Mouse (Mus musculus): Measurements from ENCODE around the gene Mterf4. TPM values are rescaled to one million over a fixed set of nuclear protein-coding genes. Genes with fewer than 3 reads are reported as not detected.

Gene Mterf4
- polyA plus RNA-seq, 1 experiment from 2014 or later = 35.8 TPM

DNA sequence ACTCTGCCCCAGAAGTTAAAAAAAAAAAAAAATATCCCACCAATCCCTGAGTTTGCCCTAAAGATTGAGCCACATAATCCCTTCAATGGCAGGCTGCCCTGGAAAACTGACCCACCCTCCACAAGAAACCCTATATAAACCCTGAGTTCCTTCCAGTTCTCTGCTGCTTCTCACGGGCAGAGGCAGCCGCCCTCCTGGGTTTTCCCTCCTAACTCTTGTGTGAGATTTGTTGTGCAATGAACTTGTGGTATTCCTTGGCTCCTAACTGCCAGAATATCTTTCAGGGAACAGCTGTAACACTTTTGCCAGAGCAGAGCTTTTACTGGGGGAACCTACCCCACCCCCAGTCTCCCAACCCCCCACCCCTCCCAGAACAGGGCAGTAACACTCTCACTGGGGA is 53.1 kb downstream of the Mterf4 start:
- H3K36me3 ChIP-seq = no peaks in the 10 kb centered on the region
- WGBS = 58% methylated on average over 2 of the region's 2 CpGs
- ATAC-seq (ENCODE audit: low FRiP score) = no peak
- H3K4me3 ChIP-seq = no peak overlapping the region
- H3K9ac ChIP-seq = no peak overlapping the region
- no peaks in the 10 kb centered on the region for H3K9me3 ChIP-seq
- H3K4me1 ChIP-seq (replicated peaks) = no peaks in the 10 kb centered on the region
- H3K27ac ChIP-seq = no peak overlapping the region
- H3K4me2 ChIP-seq = no peak overlapping the region
- no peaks in the 10 kb centered on the region for H3K27me3 ChIP-seq

Small RNA genes within 50 kb of the gene (microRNA-seq; reads per million reads assigned to microRNA genes)
- gene Mir6345 = not detected
- gene Mir6901 = not detected
- gene Mir6902 = not detected

Other genes with a start within 250 kb of the Mterf4 start
- gene Kif1a, start 204.0 kb downstream of the Mterf4 start, polyA plus RNA-seq (2015; fragmentation: Nextera tagmentation; extraction: Ambion mirVana) = 340 and 349 TPM in 2 replicates
- gene Agxt, start 170.7 kb downstream of the Mterf4 start, polyA plus RNA-seq (2015; fragmentation: Nextera tagmentation; extraction: Ambion mirVana) = not detected in 2 replicates
- gene 2310007B03Rik, start 145.0 kb downstream of the Mterf4 start, polyA plus RNA-seq (2015; fragmentation: Nextera tagmentation; extraction: Ambion mirVana) = 0.29 and 0.30 TPM in 2 replicates
- 0.19 and 0.38 TPM in 2 replicates for gene Crocc2, start 137.2 kb downstream of the Mterf4 start, polyA plus RNA-seq (2015; fragmentation: Nextera tagmentation; extraction: Ambion mirVana)
- gene Sned1, start 70.1 kb downstream of the Mterf4 start, polyA plus RNA-seq (2015; fragmentation: Nextera tagmentation; extraction: Ambion mirVana) = 8.8 and 9.3 TPM in 2 replicates
- 50.0 and 57.5 TPM in 2 replicates for gene Ppp1r7, start 36.9 kb upstream of the Mterf4 start, polyA plus RNA-seq (2015; fragmentation: Nextera tagmentation; extraction: Ambion mirVana)
- 6.5 and 7.0 TPM in 2 replicates for gene Pask, start 37.6 kb upstream of the Mterf4 start, polyA plus RNA-seq (2015; fragmentation: Nextera tagmentation; extraction: Ambion mirVana)
- 0.14 and 0.27 TPM in 2 replicates for gene Ano7, start 68.0 kb upstream of the Mterf4 start, polyA plus RNA-seq (2015; fragmentation: Nextera tagmentation; extraction: Ambion mirVana)
- gene Hdlbp, start 172.9 kb upstream of the Mterf4 start, polyA plus RNA-seq (2015; fragmentation: Nextera tagmentation; extraction: Ambion mirVana) = 95.2 and 102 TPM in 2 replicates
- gene Farp2, start 206.2 kb upstream of the Mterf4 start, polyA plus RNA-seq (2015; fragmentation: Nextera tagmentation; extraction: Ambion mirVana) = 5.9 TPM in 2 replicates

Measured in hindbrain, embryonic 13.5 days (tissue).